Mouse (Mus musculus): ENCODE results near the gene Amigo1. TPM values are rescaled to one million over a fixed set of nuclear protein-coding genes. Genes with fewer than 3 reads are reported as not detected.
A peak's percentile ranks its signal among the peaks of the same experiment; 100 is the strongest.

Amigo1 gene
- polyA plus RNA-seq (2016; fragmentation: Nextera tagmentation; extraction: Ambion mirVana) = 2.6 and 3.0 TPM in 2 replicates

DNA sequence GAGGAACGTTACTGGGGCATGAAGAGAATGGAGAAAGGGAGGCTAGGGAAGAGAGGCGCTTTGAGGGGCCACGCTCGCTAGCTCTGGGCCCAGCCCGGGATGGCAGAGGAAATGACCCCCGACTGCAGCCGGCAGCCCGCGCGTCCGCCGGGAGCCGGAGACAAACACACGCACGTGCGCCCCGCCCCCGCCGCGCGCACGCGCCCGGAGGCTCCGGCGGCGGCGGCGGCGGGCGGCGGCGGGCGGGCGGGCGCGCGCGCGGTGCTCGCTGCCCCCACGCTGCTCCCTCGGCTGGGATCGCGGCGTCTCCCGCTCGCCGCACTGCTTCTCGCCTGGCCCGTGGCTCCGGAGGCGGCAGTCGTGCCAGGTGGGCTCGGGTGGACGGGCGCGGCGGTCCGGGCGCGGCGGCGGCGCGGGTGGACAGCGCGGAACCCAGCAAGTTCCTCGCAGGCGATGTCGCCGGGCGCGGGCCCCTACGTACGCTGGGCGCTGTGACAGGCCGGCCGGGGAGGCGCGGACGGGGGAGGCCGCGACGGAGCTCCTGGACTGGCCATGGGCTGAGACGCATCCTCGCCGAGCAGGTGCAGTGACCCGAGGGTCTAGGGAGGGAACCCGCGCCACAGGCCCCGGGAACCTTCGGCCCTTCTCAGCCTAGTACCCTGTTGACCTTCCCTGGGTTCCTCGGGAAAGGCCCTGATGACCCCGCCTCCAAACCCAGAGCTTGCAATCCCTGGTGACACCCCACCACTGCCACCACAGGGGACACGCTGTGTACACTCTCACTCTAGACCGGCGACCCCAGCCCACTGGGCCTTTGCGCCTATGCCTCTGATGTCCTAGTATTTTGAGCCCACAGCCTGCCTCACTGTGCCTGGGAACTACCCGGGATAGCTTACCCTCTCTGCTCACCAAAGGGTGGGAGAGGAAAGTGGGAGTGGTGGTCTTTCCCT, at the start of gene Amigo1:
TSS of gene Amigo1 (plus strand) at position 238 of the 950 bp plus-strand sequence.
- Histone ChIP-seq H3K9me3 (replicated peaks) (no peaks in the 10 kb centered on the region), H3K27me3 (ENCODE audit: low read depth, poor library complexity, severe bottlenecking) (peaks cover 34% of the 10 kb centered on the region), H3K36me3 (0 out of 2 replicates have a peak, but pooled peaks cover 9% of the 10 kb centered on the region), H3K4me1 (peaks cover 31% of the 10 kb centered on the region), H3K4me3 (peak within 1 kb of the TSS; percentile 65), H3K27ac (peak within 1 kb of the TSS; percentile 84)
- DNase-seq (ENCODE audit: low spot score) = peak; percentile 73
- 5% methylated on average over 97 of the region's 100 CpGs for WGBS

DNA sequence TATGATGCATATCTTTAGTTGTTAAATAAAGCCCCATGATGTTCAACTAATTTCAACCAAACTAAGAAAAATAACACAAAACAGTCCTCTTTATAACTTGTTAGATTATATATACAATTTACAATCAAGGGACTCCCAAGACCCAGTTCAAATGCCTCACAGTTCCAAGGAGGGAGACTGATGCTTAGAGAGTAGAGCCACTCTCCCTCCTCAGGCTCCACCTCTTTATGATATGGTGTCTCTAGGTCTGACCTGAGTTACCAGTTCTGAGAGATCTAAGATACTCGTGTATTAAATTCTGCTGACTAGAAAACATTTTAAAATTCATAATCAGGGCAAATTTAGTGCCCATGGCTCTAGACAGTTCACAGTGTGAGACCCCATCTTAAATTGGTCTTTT, 47.0 kb upstream of the Amigo1 start:
- Histone ChIP-seq H3K4me1 (no peaks in the 10 kb centered on the region), H3K27ac (no peak overlapping the region), H3K36me3 (peaks cover 37% of the 10 kb centered on the region), H3K9me3 (replicated peaks) (no peaks in the 10 kb centered on the region), H3K27me3 (ENCODE audit: low read depth, poor library complexity, severe bottlenecking) (no peaks in the 10 kb centered on the region), H3K4me3 (no peak overlapping the region)
- WGBS = 94% methylated on average over 1 of the region's 1 CpGs
- no peak for DNase-seq (ENCODE audit: low spot score)

DNA sequence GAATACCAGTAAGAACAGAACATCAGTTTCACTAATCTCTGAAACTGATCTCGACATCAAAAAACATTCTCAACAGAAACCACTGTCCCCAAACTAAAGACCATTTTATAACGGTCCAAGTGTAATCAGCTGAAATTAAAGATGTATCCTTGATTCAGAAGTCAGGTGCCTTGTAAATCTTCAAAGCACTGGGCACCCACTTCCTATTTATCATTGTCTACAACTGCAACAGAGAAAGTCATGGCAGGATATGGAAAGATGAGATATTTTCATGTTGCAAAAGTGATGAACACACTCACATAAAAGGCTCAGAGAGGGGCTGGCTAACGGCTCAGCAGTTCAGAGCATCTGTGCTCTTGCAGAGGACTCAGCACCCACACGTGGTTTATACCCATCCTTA, 45.3 kb upstream of the Amigo1 start:
- Histone ChIP-seq H3K27ac (no peak overlapping the region), H3K27me3 (ENCODE audit: low read depth, poor library complexity, severe bottlenecking) (no peaks in the 10 kb centered on the region), H3K4me1 (peaks cover 10% of the 10 kb centered on the region), H3K36me3 (peaks cover 36% of the 10 kb centered on the region), H3K9me3 (replicated peaks) (no peaks in the 10 kb centered on the region), H3K4me3 (no peak overlapping the region)
- WGBS = 90% methylated on average over 4 of the region's 4 CpGs
- no peak for DNase-seq (ENCODE audit: low spot score)

DNA sequence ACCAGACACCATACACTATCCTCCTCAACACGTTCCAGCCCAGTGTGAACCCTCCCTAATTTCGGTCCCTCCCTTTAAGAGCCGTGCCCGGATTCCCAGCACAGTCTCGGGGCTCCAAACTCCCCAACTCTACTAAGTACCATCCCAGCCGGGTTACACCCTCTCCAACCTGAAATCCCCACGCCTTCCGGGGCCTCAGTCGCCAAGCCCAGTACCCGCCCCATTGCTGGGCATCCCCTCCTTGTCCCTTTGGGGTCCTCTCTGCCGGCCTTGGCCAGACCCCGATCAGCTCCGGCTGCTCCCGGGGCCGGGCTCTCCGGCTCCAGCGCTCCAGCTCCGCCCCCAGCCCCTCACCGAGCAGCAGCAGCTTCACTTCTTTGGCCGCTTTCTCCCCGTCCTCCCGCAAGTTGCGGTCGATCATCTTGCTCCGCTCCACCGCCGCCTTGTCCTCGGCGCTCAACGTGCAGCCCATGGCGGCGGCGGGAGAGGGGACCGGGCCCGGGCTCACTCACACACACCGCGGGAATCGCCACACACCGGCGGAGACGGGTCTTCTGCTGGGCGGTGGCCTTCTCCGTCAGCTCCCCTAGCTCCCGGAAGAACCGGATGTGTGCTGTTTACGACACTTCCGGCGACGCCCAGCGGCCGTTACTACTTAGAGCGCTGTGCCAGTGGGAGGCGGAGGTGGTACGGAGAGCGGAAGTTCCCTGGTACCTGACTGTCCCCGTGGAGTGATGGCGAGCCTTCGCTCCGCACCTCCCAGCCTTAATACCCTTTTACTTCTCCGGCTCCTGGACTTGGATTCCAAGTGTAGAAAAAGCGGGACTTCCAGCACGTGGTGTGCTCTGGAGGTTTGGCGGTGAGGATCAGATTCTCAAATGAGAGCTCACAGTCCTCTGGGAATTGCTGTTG, 40.3 kb upstream of the Amigo1 start, which contains the start of gene Gnai3:
TSS of gene Gnai3 (minus strand) at position 613 of the 912 bp plus-strand sequence.
- Histone ChIP-seq H3K27me3 (ENCODE audit: low read depth, poor library complexity, severe bottlenecking) (no peaks in the 10 kb centered on the region), H3K36me3 (0 out of 2 replicates have a peak, but pooled peaks cover 4% of the 10 kb centered on the region), H3K4me3 (peak within 1 kb of the TSS; percentile 91), H3K27ac (peak within 1 kb of the TSS; percentile 91), H3K4me1 (peaks cover 33% of the 10 kb centered on the region), H3K9me3 (replicated peaks) (no peaks in the 10 kb centered on the region)
- WGBS = under 1% methylated on average over 63 of the region's 63 CpGs
- DNase-seq (ENCODE audit: low spot score) = peak; percentile 97

DNA sequence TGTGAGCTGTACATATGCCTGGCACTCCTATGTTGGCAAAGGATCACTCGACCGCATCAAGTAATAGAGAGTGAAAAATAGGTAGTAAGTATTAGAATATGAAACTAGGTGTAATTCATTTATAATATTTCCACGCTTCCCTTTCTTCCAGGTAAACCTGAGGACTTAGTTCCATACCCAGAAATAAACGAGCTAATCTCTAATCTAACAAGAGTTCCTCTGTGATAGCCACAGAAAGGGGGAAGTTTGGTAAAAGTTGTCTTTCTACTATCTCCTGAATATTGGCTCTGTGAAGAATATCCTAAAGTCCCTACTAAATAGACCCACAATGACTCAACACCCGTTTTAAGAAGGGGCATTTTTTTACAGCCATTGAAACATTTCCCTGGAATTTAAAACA, 39.5 kb upstream of the Amigo1 start:
- H3K27ac ChIP-seq = peak overlapping the region; percentile 91
- 63% methylated on average over 5 of the region's 5 CpGs for WGBS
- no peaks in the 10 kb centered on the region for H3K36me3 ChIP-seq
- H3K4me1 ChIP-seq = peaks cover 38% of the 10 kb centered on the region
- H3K9me3 ChIP-seq (replicated peaks) = no peaks in the 10 kb centered on the region
- H3K27me3 ChIP-seq (ENCODE audit: low read depth, poor library complexity, severe bottlenecking) = no peaks in the 10 kb centered on the region
- DNase-seq (ENCODE audit: low spot score) = no peak
- peak overlapping the region; percentile 91 for H3K4me3 ChIP-seq

DNA sequence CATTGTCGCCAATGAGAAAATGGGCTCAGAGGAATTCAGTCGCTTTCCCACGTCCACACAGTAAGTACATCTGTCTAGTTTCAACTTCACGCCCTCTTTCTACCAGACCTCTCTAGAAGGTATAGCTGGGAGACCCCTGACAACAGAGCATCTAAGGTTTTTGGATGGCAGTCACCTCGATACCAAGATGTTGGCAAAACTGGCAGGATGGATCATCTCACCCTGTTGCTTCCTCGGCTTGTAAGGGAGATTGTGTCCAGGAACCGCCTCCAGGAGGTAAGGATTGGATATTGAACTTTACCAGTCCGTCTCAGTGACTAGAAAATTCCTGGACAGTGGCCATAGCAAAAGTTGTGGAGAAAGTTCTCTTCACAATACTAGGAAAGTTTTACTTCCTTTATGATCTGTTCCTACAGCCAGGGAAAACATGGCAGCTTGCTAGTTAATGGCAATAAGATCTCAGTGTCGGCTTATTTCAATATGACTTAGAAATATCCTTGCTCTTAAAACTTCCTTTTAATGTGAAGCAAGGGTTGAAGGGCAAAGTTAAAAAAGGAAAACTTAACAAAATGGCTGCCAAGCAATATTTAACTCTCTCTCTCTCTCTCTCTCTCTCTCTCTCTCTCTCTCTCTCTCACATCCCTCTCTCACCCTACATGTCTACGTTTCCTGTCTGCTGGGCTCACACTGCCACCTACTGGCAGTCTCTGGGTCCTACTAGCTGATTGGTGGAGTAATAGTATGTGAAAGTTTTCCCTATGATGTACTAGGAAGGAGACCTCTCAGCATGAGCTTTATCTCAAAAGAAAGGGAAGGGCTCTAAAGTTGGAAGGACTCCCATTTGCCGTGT, 38.5 kb upstream of the Amigo1 start:
- no peaks in the 10 kb centered on the region for H3K27me3 ChIP-seq (ENCODE audit: low read depth, poor library complexity, severe bottlenecking)
- no peak overlapping the region; the same call in 1 of the 2 replicates for H3K4me3 ChIP-seq
- 73% methylated on average over 11 of the region's 11 CpGs for WGBS
- H3K27ac ChIP-seq = no peak overlapping the region
- no peaks in the 10 kb centered on the region for H3K36me3 ChIP-seq
- H3K9me3 ChIP-seq (replicated peaks) = no peaks in the 10 kb centered on the region
- peak; percentile 86 for DNase-seq (ENCODE audit: low spot score)
- H3K4me1 ChIP-seq = peaks cover 38% of the 10 kb centered on the region

DNA sequence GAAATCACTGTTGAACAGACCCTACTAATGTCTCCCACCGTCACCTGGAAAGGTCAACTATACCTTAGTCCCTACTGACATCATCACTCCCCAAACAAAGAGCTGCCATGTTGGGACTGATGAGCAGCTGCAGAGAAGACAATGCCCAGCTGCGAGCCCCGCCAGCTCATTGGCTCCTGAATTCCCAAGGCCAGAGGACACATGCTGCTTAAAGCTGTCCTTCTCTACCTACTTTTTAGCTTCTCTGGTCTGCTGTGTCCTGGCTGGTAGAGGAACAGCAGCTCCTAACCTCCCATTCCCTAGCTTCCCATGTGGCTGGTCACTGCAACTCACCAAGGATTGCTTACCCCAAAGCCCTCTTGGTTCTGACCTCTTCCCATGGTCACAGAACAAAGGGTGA, 33.8 kb upstream of the Amigo1 start:
- Histone ChIP-seq H3K36me3 (no peaks in the 10 kb centered on the region), H3K4me1 (peaks cover 19% of the 10 kb centered on the region), H3K4me3 (no peak overlapping the region), H3K9me3 (replicated peaks) (no peaks in the 10 kb centered on the region), H3K27ac (no peak overlapping the region), H3K27me3 (ENCODE audit: low read depth, poor library complexity, severe bottlenecking) (no peaks in the 10 kb centered on the region)
- 92% methylated on average over 3 of the region's 3 CpGs for WGBS
- no peak for DNase-seq (ENCODE audit: low spot score)

DNA sequence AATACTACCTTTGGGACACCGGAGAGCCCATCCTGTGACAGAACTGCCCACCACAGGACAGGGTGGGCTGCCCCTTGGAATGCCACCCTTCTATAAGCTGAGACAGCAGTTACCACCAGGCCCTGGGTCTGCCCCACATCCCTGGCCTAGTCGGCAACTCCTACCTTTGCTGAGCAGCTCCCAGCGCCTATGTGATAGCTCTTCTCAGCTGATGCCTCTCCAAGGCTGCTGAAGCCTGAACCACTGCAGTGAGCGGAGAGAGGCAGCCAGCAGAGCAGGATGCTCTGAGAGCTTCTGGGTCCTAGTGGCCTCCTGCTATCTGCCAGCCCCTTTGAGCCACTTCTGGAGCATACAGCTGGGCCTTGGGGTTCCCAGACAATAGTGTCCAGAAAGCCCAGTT, 31.5 kb upstream of the Amigo1 start, which contains the start of gene Gpr61:
TSS of gene Gpr61 (minus strand) at position 227 of the 400 bp plus-strand sequence.
- 47% methylated on average over 4 of the region's 4 CpGs for WGBS
- Histone ChIP-seq H3K27ac (no peak within 1 kb of the TSS), H3K36me3 (no peaks in the 10 kb centered on the region), H3K27me3 (ENCODE audit: low read depth, poor library complexity, severe bottlenecking) (no peaks in the 10 kb centered on the region), H3K4me1 (peaks cover 19% of the 10 kb centered on the region; the same call in 1 of the 2 replicates), H3K4me3 (no peak within 1 kb of the TSS), H3K9me3 (replicated peaks) (no peaks in the 10 kb centered on the region)
- no peak for DNase-seq (ENCODE audit: low spot score)

DNA sequence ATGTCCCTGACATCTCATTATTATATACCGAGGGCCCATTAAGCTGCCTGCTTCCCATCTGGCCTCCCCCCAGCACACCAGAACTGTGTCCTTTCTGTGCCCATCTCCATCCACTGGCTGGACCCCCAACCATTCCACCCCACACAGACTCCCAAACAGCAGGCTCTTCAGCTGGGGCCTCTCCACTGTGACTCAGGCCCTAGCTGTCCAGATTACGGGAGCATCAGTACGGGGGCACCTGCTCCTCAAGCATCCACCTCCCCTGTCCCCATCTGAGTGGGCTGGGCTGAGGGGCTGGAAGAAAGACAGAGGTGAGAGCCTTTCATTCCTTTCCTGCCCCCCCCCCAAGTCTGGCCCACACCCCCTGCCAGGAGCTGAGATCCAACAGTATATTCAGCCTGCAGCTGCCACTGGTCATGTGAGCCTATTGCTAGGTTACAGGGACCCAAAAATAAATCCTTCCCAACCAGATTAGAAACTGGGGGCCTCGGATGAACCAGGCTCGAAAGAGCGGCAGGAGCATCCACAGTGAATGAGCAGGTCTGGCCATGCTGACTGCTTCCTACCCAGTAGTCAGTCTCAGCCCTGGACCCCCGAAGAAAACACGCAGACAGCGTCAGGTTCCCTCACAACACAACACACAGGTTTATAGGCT, 27.6 kb upstream of the Amigo1 start:
- Histone ChIP-seq H3K36me3 (no peaks in the 10 kb centered on the region), H3K27me3 (ENCODE audit: low read depth, poor library complexity, severe bottlenecking) (no peaks in the 10 kb centered on the region), H3K27ac (no peak overlapping the region), H3K4me1 (peaks cover 10% of the 10 kb centered on the region; the same call in 1 of the 2 replicates), H3K9me3 (replicated peaks) (no peaks in the 10 kb centered on the region), H3K4me3 (no peak overlapping the region)
- DNase-seq (ENCODE audit: low spot score) = no peak
- WGBS = 71% methylated on average over 9 of the region's 9 CpGs

DNA sequence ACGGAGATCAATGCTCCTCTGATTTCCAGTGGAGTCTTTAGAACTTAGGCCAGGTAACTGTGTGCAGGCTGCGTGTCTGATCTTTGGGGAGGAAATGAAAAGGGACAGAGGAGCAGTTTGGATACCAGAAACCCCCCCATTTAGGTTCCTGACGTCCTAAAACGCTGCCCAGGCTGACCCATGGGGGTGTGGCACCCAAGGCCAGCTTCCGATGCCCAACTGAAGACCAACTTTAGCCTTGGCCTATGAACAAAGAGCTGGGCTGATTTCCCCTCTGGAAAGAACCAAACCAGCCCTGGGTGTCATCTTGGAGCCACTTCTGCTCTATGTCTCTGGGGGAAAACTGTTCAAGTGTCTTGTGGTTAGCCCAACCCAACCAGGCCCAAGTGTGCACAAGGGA, 22.0 kb upstream of the Amigo1 start:
- no peaks in the 10 kb centered on the region for H3K27me3 ChIP-seq (ENCODE audit: low read depth, poor library complexity, severe bottlenecking)
- WGBS = 71% methylated on average over 5 of the region's 5 CpGs
- peaks cover 48% of the 10 kb centered on the region for H3K4me1 ChIP-seq
- no peak for DNase-seq (ENCODE audit: low spot score)
- H3K4me3 ChIP-seq = no peak overlapping the region
- H3K9me3 ChIP-seq (replicated peaks) = no peaks in the 10 kb centered on the region
- H3K36me3 ChIP-seq = no peaks in the 10 kb centered on the region
- no peak overlapping the region for H3K27ac ChIP-seq

DNA sequence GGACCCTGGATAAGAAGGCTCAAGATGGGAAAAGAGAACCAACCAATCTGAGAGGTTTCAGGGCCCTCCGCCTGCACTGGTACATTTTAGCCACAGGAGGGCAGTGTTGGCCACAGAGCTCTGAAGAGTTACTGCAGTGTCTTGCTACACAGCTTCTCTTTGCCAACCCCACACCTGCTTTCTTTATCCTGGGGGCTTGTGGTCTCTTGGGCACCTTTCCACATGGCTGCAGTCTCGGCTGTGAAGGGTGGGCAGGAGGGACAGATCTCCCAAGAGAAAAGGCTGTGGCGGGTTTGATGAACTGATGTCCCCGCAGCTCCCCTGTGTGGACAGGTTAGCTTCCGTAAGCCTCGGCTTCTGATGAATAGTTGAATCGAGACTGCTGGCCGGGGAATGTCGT, 21.3 kb upstream of the Amigo1 start:
- peaks cover 53% of the 10 kb centered on the region for H3K4me1 ChIP-seq
- WGBS = 27% methylated on average over 9 of the region's 9 CpGs
- peak overlapping the region; percentile 89 for H3K27ac ChIP-seq
- H3K4me3 ChIP-seq = peak overlapping the region; percentile 23; the same call in 1 of the 2 replicates
- no peaks in the 10 kb centered on the region for H3K36me3 ChIP-seq
- peak; percentile 91 for DNase-seq (ENCODE audit: low spot score)
- H3K9me3 ChIP-seq (replicated peaks) = no peaks in the 10 kb centered on the region
- no peaks in the 10 kb centered on the region for H3K27me3 ChIP-seq (ENCODE audit: low read depth, poor library complexity, severe bottlenecking)
